Mouse (Mus musculus) neural tube, embryonic 13.5 days (tissue): ENCODE results near the gene Ube2c. TPM values are rescaled to one million over a fixed set of nuclear protein-coding genes. Genes with fewer than 3 reads are reported as not detected.
A peak's percentile ranks its signal among the peaks of the same experiment; 100 is the strongest.

Experiments
- ATAC-seq: fragments of 200-750 bp; cut with Nextera tagmentation; 2 replicates; pipeline ENCODE4 v1.8.0; 2017; ENCODE audit warnings: low read depth, mild to moderate bottlenecking, moderate TSS enrichment, moderate library complexity
- H3K27ac ChIP-seq: fragments of 300-500 bp; sonication (generic); replicated peaks from 2 replicates; pipeline ENCODE4 v1.5.1; 2015; ENCODE audit warnings: moderate library complexity, mild to moderate bottlenecking, inconsistent platforms
- H3K27me3 ChIP-seq: fragments of 300-500 bp; sonication (generic); 2 replicates; pipeline ENCODE4 v1.6.1; 2015; ENCODE audit warnings: mild to moderate bottlenecking, inconsistent platforms
- H3K36me3 ChIP-seq: fragments of 300-500 bp; sonication (generic); 2 replicates; pipeline ENCODE4 v1.6.1; 2015; ENCODE audit warnings: mild to moderate bottlenecking, inconsistent platforms
- H3K4me1 ChIP-seq: fragments of 300-500 bp; sonication (generic); replicated peaks from 2 replicates; pipeline ENCODE4 v1.6.1; 2015; ENCODE audit warnings: inconsistent platforms
- H3K4me2 ChIP-seq: fragments of 300-500 bp; sonication (generic); 2 replicates; pipeline ENCODE4 v1.6.1; 2015; ENCODE audit warnings: inconsistent platforms, mild to moderate bottlenecking, moderate library complexity
- H3K4me3 ChIP-seq: fragments of 300-500 bp; sonication (generic); 2 replicates; pipeline ENCODE4 v1.5.1; 2015; ENCODE audit warnings: mild to moderate bottlenecking, inconsistent platforms
- H3K9ac ChIP-seq: fragments of 300-500 bp; sonication (generic); 2 replicates; pipeline ENCODE4 v1.6.1; 2015; ENCODE audit warnings: moderate library complexity, mild to moderate bottlenecking, inconsistent platforms
- H3K9me3 ChIP-seq: fragments of 300-500 bp; sonication (generic); 2 replicates; pipeline ENCODE4 v1.6.1; 2016; ENCODE audit warnings: inconsistent platforms
- WGBS: fragments of 180-500 bp; shearing (Covaris S2); methylation state at CpG from one replicate; pipeline ENCODE4 v1.1.7; 2015; 5-methylcytosine and 5-hydroxymethylcytosine counted together
- polyA plus RNA-seq: library from polyadenylated mRNA; unstranded; fragments of >200 nt; fragmentation: Nextera tagmentation; extraction: Ambion mirVana; gene quantifications from 2 replicates; pipeline ENCODE4 v1.2.1, GENCODE M21; 2015

Gene Ube2c
- polyA plus RNA-seq, 1 experiment from 2014 or later, result 80.8 TPM

- WGBS, result 92% methylated on average over 5 of the region's 5 CpGs
- Histone ChIP-seq H3K27ac (no peak overlapping the region), H3K4me2 (no peak overlapping the region), H3K27me3 (no peaks in the 10 kb centered on the region), H3K9ac (no peak overlapping the region), H3K36me3 (peaks cover 34% of the 10 kb centered on the region), H3K9me3 (no peaks in the 10 kb centered on the region), H3K4me3 (no peak overlapping the region), H3K4me1 (no peaks in the 10 kb centered on the region)
- no peak for ATAC-seq
Measured at GRCm38 (mm10) chr2:164815348-164815747, 45.6 kb downstream of the Ube2c start.

GRCm38 (mm10) chr2:164815821-164816220 lies 46.1 kb downstream of the Ube2c start:
- peaks cover 38% of the 10 kb centered on the region for H3K36me3 ChIP-seq
- H3K9ac ChIP-seq, result no peak overlapping the region
- 90% methylated on average over 8 of the region's 8 CpGs for WGBS
- no peak overlapping the region for H3K4me2 ChIP-seq
- no peaks in the 10 kb centered on the region for H3K9me3 ChIP-seq
- ATAC-seq, result no peak
- no peak overlapping the region for H3K4me3 ChIP-seq
- H3K27me3 ChIP-seq, result no peaks in the 10 kb centered on the region
- H3K4me1 ChIP-seq, result no peaks in the 10 kb centered on the region
- H3K27ac ChIP-seq, result no peak overlapping the region

- H3K9ac ChIP-seq, result no peak overlapping the region
- WGBS, result 77% methylated on average over 6 of the region's 6 CpGs
- H3K4me3 ChIP-seq, result no peak overlapping the region
- no peak for ATAC-seq
- H3K4me2 ChIP-seq, result no peak overlapping the region
- H3K4me1 ChIP-seq, result peaks cover 2% of the 10 kb centered on the region
- no peaks in the 10 kb centered on the region for H3K9me3 ChIP-seq
- H3K36me3 ChIP-seq, result peaks cover 51% of the 10 kb centered on the region
- H3K27ac ChIP-seq, result no peak overlapping the region
- H3K27me3 ChIP-seq, result no peaks in the 10 kb centered on the region
Measured at GRCm38 (mm10) chr2:164817206-164817605, 47.5 kb downstream of the Ube2c start.

- H3K9me3 ChIP-seq, result no peaks in the 10 kb centered on the region
- ATAC-seq, result no peak
- H3K27me3 ChIP-seq, result no peaks in the 10 kb centered on the region
- no peak overlapping the region for H3K27ac ChIP-seq
- peaks cover 5% of the 10 kb centered on the region for H3K4me1 ChIP-seq
- H3K4me2 ChIP-seq, result no peak overlapping the region
- H3K36me3 ChIP-seq, result peaks cover 46% of the 10 kb centered on the region
- WGBS, result 83% methylated on average over 5 of the region's 5 CpGs
- no peak overlapping the region for H3K4me3 ChIP-seq
- no peak overlapping the region for H3K9ac ChIP-seq
Measured at GRCm38 (mm10) chr2:164817703-164818102, 48.0 kb downstream of the Ube2c start.

- no peak overlapping the region for H3K9ac ChIP-seq
- WGBS, result 86% methylated on average over 6 of the region's 6 CpGs
- no peak overlapping the region for H3K27ac ChIP-seq
- no peak for ATAC-seq
- H3K4me2 ChIP-seq, result no peak overlapping the region
- H3K4me3 ChIP-seq, result no peak overlapping the region
- no peaks in the 10 kb centered on the region for H3K9me3 ChIP-seq
- H3K4me1 ChIP-seq, result peaks cover 24% of the 10 kb centered on the region
- peaks cover 47% of the 10 kb centered on the region for H3K36me3 ChIP-seq
- no peaks in the 10 kb centered on the region for H3K27me3 ChIP-seq
Measured at GRCm38 (mm10) chr2:164821060-164821459, 51.4 kb downstream of the Ube2c start.

GRCm38 (mm10) chr2:164822636-164823165 lies 53.0 kb downstream of the Ube2c start, which contains the start of gene Zswim1:
Zswim1 (plus strand) TSS chr2:164822686.
- Histone ChIP-seq H3K4me2 (peak within 1 kb of the TSS; percentile 56), H3K9me3 (no peaks in the 10 kb centered on the region), H3K27ac (peak within 1 kb of the TSS; percentile 92), H3K27me3 (no peaks in the 10 kb centered on the region), H3K9ac (peak within 1 kb of the TSS; percentile 76), H3K36me3 (peaks cover 62% of the 10 kb centered on the region), H3K4me3 (peak within 1 kb of the TSS; percentile 68), H3K4me1 (peaks cover 28% of the 10 kb centered on the region)
- WGBS, result 2% methylated on average over 32 of the region's 32 CpGs
- ATAC-seq, result peak; percentile 99

GRCm38 (mm10) chr2:164823181-164823585 lies 53.5 kb downstream of the Ube2c start:
- WGBS, result 2% methylated on average over 10 of the region's 10 CpGs
- H3K27me3 ChIP-seq, result no peaks in the 10 kb centered on the region
- peak overlapping the region; percentile 68 for H3K4me3 ChIP-seq
- peak overlapping the region; percentile 76 for H3K9ac ChIP-seq
- peak; percentile 86 for ATAC-seq
- H3K27ac ChIP-seq, result peak overlapping the region; percentile 92
- H3K4me2 ChIP-seq, result peak overlapping the region; percentile 56
- peaks cover 63% of the 10 kb centered on the region for H3K36me3 ChIP-seq
- peaks cover 28% of the 10 kb centered on the region for H3K4me1 ChIP-seq
- H3K9me3 ChIP-seq, result no peaks in the 10 kb centered on the region

GRCm38 (mm10) chr2:164823969-164824368 lies 54.3 kb downstream of the Ube2c start:
- WGBS, result 93% methylated on average over 4 of the region's 4 CpGs
- Histone ChIP-seq H3K27ac (no peak overlapping the region), H3K36me3 (peaks cover 71% of the 10 kb centered on the region), H3K4me3 (peak overlapping the region; percentile 68; the same call in 1 of the 2 replicates), H3K9me3 (no peaks in the 10 kb centered on the region), H3K4me2 (peak overlapping the region; percentile 56), H3K4me1 (peaks cover 28% of the 10 kb centered on the region), H3K9ac (no peak overlapping the region), H3K27me3 (no peaks in the 10 kb centered on the region)
- ATAC-seq, result no peak

- H3K27ac ChIP-seq, result no peak overlapping the region
- H3K4me3 ChIP-seq, result no peak overlapping the region
- no peak for ATAC-seq
- no peak overlapping the region for H3K9ac ChIP-seq
- no peak overlapping the region for H3K4me2 ChIP-seq
- peaks cover 28% of the 10 kb centered on the region for H3K4me1 ChIP-seq
- H3K9me3 ChIP-seq, result no peaks in the 10 kb centered on the region
- WGBS, result 95% methylated on average over 17 of the region's 17 CpGs
- H3K27me3 ChIP-seq, result no peaks in the 10 kb centered on the region
- peaks cover 62% of the 10 kb centered on the region for H3K36me3 ChIP-seq
Measured at GRCm38 (mm10) chr2:164825521-164825920, 55.8 kb downstream of the Ube2c start.

- 91% methylated on average over 16 of the region's 16 CpGs for WGBS
- Histone ChIP-seq H3K9ac (no peak overlapping the region), H3K4me1 (peaks cover 26% of the 10 kb centered on the region), H3K9me3 (no peaks in the 10 kb centered on the region), H3K27me3 (no peaks in the 10 kb centered on the region), H3K27ac (no peak overlapping the region), H3K36me3 (peaks cover 46% of the 10 kb centered on the region), H3K4me3 (no peak overlapping the region), H3K4me2 (no peak overlapping the region)
- ATAC-seq, result no peak
Measured at GRCm38 (mm10) chr2:164827146-164827850, 57.6 kb downstream of the Ube2c start.
